Mouse (Mus musculus) limb, embryonic 12.5 days (tissue): ENCODE data around the gene Fgfr2. TPM values are rescaled to one million over a fixed set of nuclear protein-coding genes. Genes with fewer than 3 reads are reported as not detected.

Experiments
- ATAC-seq: fragments of 200-750 bp; cut with Nextera tagmentation; 2 replicates; pipeline ENCODE4 v1.8.0; 2017; ENCODE audit warnings: low read depth, moderate TSS enrichment; ENCODE audit not compliant: insufficient number of reproducible peaks, insufficient read depth, low FRiP score, low TSS enrichment
- H3K27ac ChIP-seq: fragments of 300-500 bp; sonication (generic); 2 replicates; pipeline ENCODE4 v1.5.1; 2016; ENCODE audit warnings: mild to moderate bottlenecking, moderate library complexity
- H3K27me3 ChIP-seq: fragments of 300-500 bp; sonication (generic); 2 replicates; pipeline ENCODE4 v1.6.1; 2016; ENCODE audit warnings: mild to moderate bottlenecking, moderate library complexity
- H3K36me3 ChIP-seq: fragments of 300-500 bp; sonication (generic); 2 replicates; pipeline ENCODE4 v1.6.1; 2016; ENCODE audit warnings: mild to moderate bottlenecking, moderate library complexity
- H3K4me1 ChIP-seq: fragments of 300-500 bp; sonication (generic); replicated peaks from 2 replicates; pipeline ENCODE4 v1.6.1; 2016
- H3K4me2 ChIP-seq: fragments of 300-500 bp; sonication (generic); 2 replicates; pipeline ENCODE4 v1.6.1; 2016; ENCODE audit warnings: mild to moderate bottlenecking, moderate library complexity
- H3K4me3 ChIP-seq: fragments of 300-500 bp; sonication (generic); replicated peaks from 2 replicates; pipeline ENCODE4 v1.5.1; 2016; ENCODE audit warnings: mild to moderate bottlenecking
- H3K9ac ChIP-seq: fragments of 300-500 bp; sonication (generic); replicated peaks from 2 replicates; pipeline ENCODE4 v1.6.1; 2016; ENCODE audit warnings: mild to moderate bottlenecking, moderate library complexity
- H3K9me3 ChIP-seq: fragments of 300-500 bp; sonication (generic); 2 replicates; pipeline ENCODE4 v1.6.1; 2016; ENCODE audit warnings: mild to moderate bottlenecking, moderate library complexity
- WGBS: fragments of 180-500 bp; shearing (Covaris S2); methylation state at CpG from one replicate; pipeline ENCODE4 v1.1.7; 2016; 5-methylcytosine and 5-hydroxymethylcytosine counted together
- polyA plus RNA-seq: library from polyadenylated mRNA; unstranded; fragments of >200 nt; fragmentation: Nextera tagmentation; extraction: Ambion mirVana; gene quantifications from 2 replicates; pipeline ENCODE4 v1.2.1, GENCODE M21; 2016

Fgfr2 gene
- polyA plus RNA-seq, 1 experiment from 2014 or later, result 112 TPM

GRCm38 (mm10) chr7:130590081-130590828, 2532.9 kb downstream of the Fgfr2 start:
- Histone ChIP-seq H3K27me3 (no peaks in the 10 kb centered on the region), H3K36me3 (no peaks in the 10 kb centered on the region), H3K27ac (no peak overlapping the region), H3K9ac (no peak overlapping the region), H3K4me1 (no peaks in the 10 kb centered on the region; the same call in 1 of the 2 replicates), H3K4me3 (no peak overlapping the region), H3K9me3 (no peaks in the 10 kb centered on the region), H3K4me2 (no peak overlapping the region)
- 66% methylated on average over 13 of the region's 13 CpGs for WGBS
- ATAC-seq, result no peak

DNA sequence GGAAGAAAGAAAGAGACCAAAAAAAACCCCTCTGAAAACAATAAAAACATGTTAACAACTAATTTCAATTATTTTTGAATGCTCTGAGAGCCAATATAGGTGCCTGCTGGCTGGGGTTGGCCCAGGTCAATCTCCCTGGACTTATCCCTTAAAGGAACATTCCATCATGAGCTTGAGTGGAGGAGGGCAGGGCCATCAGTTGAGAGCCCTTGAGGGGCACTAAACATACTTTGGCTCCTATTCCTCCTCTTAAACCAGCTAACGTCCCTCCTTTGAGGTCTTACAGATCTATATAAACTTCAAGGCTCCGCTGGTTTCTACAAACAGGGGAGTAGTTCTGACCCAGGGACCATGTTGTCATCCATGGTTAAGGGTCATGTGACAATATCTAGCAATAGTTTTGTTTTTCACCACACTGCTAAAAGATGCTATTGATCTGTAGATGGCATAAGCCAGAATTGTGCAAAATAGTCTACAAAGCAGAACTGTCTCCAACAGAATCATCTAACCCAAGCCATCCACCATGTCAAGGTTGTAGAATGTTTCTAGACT, 2536.6 kb downstream of the Fgfr2 start:
- no peak for ATAC-seq
- 80% methylated on average over 2 of the region's 2 CpGs for WGBS
- H3K4me1 ChIP-seq, result no peaks in the 10 kb centered on the region; the same call in 1 of the 2 replicates
- H3K4me2 ChIP-seq, result no peak overlapping the region
- no peak overlapping the region for H3K9ac ChIP-seq
- H3K4me3 ChIP-seq, result no peak overlapping the region
- no peak overlapping the region for H3K27ac ChIP-seq
- H3K27me3 ChIP-seq, result no peaks in the 10 kb centered on the region
- H3K36me3 ChIP-seq, result no peaks in the 10 kb centered on the region
- no peaks in the 10 kb centered on the region for H3K9me3 ChIP-seq

DNA sequence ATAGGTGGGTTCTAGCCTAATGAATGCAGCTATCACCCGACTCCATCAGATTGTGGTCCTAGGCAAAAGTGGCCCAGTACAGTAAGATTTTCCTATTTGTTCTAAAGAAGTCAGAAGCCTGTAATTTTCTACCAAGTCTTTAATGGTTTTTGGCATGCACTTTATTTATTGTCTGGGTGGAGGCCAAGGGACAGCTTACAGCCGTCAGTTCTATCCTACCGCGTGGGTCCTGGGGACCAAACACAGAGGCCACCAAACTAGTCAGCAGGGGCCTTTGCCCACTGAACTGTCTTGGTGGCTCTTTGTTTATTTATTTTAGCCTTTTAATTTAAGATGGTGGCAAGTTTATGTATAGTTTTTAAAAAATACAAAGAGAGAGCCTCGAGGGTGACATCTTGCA, 2544.5 kb downstream of the Fgfr2 start:
- peaks cover 19% of the 10 kb centered on the region for H3K4me1 ChIP-seq
- no peaks in the 10 kb centered on the region for H3K9me3 ChIP-seq
- H3K9ac ChIP-seq, result no peak overlapping the region
- no peak overlapping the region for H3K4me3 ChIP-seq
- WGBS, result 85% methylated on average over 5 of the region's 5 CpGs
- H3K27ac ChIP-seq, result no peak overlapping the region
- H3K27me3 ChIP-seq, result no peaks in the 10 kb centered on the region
- ATAC-seq, result no peak
- no peaks in the 10 kb centered on the region for H3K36me3 ChIP-seq
- no peak overlapping the region for H3K4me2 ChIP-seq

DNA sequence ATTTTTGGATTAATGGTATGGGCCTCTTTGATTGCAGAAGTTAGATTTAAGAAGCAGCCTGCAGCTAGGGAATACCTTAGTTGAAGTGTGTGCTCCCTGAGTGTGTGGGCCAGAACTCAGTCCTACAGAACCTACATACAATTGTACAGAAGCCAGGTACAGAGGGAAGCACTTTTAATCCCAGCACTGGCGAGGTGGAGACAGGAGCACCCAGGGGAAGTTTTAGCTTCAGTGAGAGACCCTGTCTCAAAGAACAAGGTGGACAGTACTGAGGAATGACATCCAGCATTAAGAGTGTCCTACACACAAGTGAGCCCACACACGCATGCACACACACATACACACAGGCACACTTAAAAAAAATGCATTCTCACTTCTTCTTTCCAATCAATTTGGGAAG, 2545.1 kb downstream of the Fgfr2 start:
- Histone ChIP-seq H3K9me3 (no peaks in the 10 kb centered on the region), H3K9ac (no peak overlapping the region), H3K4me1 (peaks cover 21% of the 10 kb centered on the region), H3K4me3 (no peak overlapping the region), H3K27me3 (no peaks in the 10 kb centered on the region), H3K36me3 (no peaks in the 10 kb centered on the region), H3K4me2 (no peak overlapping the region), H3K27ac (peak overlapping the region; percentile 31; the same call in 1 of the 2 replicates)
- ATAC-seq, result no peak
- 86% methylated on average over 2 of the region's 2 CpGs for WGBS

DNA sequence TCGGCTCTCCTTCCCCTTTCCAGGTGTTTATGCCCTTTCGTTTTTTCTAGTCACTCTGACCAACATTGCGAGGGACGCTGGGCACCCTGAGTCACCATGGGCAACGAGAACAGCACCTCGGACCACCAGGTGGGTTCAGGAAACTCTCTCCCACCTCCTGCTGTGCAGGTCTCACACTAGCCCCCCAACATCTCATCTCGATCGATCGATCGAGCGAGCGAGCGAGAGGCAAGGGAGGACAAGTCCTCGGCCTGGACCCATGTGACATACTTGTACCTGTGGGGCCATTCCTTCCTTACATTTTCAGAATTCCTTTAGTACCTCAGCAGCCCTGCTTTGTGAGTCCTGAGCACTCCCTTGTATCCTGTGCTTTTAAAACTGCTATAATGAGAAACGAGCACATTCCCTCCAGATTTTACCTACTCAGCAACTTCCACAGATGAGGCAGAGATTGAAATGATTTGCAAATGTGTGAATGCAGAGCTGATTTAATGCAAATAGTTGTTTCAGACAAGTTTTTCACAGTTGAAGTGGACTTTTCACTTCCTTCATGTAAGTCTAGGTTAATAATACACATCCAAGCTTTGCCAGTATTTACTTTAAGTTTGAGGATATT, 2545.7 kb downstream of the Fgfr2 start, which contains the start of gene Tacc2:
Tacc2 (plus strand) TSS at position 51 of the 616 bp plus-strand sequence.
- peak within 1 kb of the TSS; percentile 45 for H3K4me2 ChIP-seq
- ATAC-seq, result no peak
- H3K9me3 ChIP-seq, result no peaks in the 10 kb centered on the region
- peaks cover 25% of the 10 kb centered on the region for H3K4me1 ChIP-seq
- H3K36me3 ChIP-seq, result no peaks in the 10 kb centered on the region
- H3K27me3 ChIP-seq, result no peaks in the 10 kb centered on the region
- peak within 1 kb of the TSS; percentile 16 for H3K4me3 ChIP-seq
- H3K27ac ChIP-seq, result peak within 1 kb of the TSS; percentile 31
- 29% methylated on average over 15 of the region's 15 CpGs for WGBS
- no peak within 1 kb of the TSS; the same call in 1 of the 2 replicates for H3K9ac ChIP-seq

- WGBS, result 26% methylated on average over 10 of the region's 10 CpGs
- H3K4me1 ChIP-seq, result peaks cover 25% of the 10 kb centered on the region
- no peak for ATAC-seq
- no peak overlapping the region; the same call in 1 of the 2 replicates for H3K9ac ChIP-seq
- no peaks in the 10 kb centered on the region for H3K36me3 ChIP-seq
- H3K4me3 ChIP-seq, result peak overlapping the region; percentile 16
- peak overlapping the region; percentile 31 for H3K27ac ChIP-seq
- no peaks in the 10 kb centered on the region for H3K9me3 ChIP-seq
- no peaks in the 10 kb centered on the region for H3K27me3 ChIP-seq
- H3K4me2 ChIP-seq, result peak overlapping the region; percentile 45
These were observed 2546.2 kb downstream of the Fgfr2 start for GRCm38 (mm10) chr7:130576981-130577380.

DNA sequence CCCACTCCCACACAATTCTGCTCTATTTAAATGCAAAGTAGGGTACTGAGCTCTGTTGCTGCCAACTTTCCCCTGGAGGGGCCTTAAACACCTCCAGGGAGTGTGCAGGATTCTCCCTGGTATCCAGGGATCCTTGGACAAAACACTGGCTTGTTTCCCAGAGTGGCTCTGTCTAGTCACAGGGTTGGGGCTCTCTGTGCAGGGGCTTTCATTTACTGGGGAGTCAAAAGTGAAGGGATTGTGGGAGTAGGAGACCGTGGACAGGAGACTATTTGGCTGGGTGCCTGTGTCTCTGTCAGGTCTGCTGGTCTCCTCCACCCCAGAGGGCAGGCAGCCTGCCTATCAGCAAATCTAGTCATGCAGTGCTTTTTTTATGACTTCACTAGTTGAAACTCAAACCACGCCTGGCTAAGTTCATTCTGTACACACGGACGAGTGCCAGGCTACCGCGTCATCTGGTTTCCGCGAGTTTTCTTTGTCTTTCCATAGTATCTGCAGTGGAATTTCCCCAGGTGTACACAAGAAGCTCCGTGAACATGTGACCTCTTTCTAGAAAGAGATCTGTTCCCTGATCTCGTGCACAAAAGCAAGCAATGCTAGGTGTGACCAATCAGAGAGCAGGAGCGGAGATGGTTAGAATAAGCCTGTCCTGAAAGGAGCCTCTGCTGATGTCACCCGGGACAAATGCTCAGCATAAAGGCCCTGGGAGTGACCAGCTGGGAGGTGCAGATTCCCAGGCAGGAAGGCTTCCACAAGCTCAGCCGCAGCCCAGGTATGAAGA, 2548.7 kb downstream of the Fgfr2 start:
- no peaks in the 10 kb centered on the region for H3K9me3 ChIP-seq
- H3K4me2 ChIP-seq, result no peak overlapping the region
- 62% methylated on average over 13 of the region's 13 CpGs for WGBS
- no peaks in the 10 kb centered on the region for H3K27me3 ChIP-seq
- no peaks in the 10 kb centered on the region for H3K36me3 ChIP-seq
- no peak overlapping the region for H3K9ac ChIP-seq
- H3K4me1 ChIP-seq, result peaks cover 30% of the 10 kb centered on the region
- ATAC-seq, result no peak
- no peak overlapping the region for H3K4me3 ChIP-seq
- no peak overlapping the region for H3K27ac ChIP-seq

GRCm38 (mm10) chr7:130573746-130574145, 2549.4 kb downstream of the Fgfr2 start:
- no peak overlapping the region for H3K27ac ChIP-seq
- 95% methylated on average over 10 of the region's 10 CpGs for WGBS
- H3K9ac ChIP-seq, result no peak overlapping the region
- H3K4me1 ChIP-seq, result peaks cover 30% of the 10 kb centered on the region
- H3K36me3 ChIP-seq, result no peaks in the 10 kb centered on the region
- no peak overlapping the region for H3K4me3 ChIP-seq
- H3K4me2 ChIP-seq, result no peak overlapping the region
- ATAC-seq, result no peak
- no peaks in the 10 kb centered on the region for H3K27me3 ChIP-seq
- no peaks in the 10 kb centered on the region for H3K9me3 ChIP-seq

GRCm38 (mm10) chr7:130572821-130573220, 2550.3 kb downstream of the Fgfr2 start, which contains the start of gene Nsmce4a:
Gene Nsmce4a (minus strand): TSS chr7:130573118.
- 63% methylated on average over 10 of the region's 11 CpGs for WGBS
- Histone ChIP-seq H3K4me2 (no peak within 1 kb of the TSS), H3K9ac (no peak within 1 kb of the TSS), H3K4me1 (peaks cover 26% of the 10 kb centered on the region), H3K27ac (no peak within 1 kb of the TSS), H3K4me3 (no peak within 1 kb of the TSS), H3K9me3 (no peaks in the 10 kb centered on the region), H3K36me3 (no peaks in the 10 kb centered on the region), H3K27me3 (no peaks in the 10 kb centered on the region)
- no peak for ATAC-seq

- Histone ChIP-seq H3K27ac (no peak overlapping the region), H3K27me3 (no peaks in the 10 kb centered on the region), H3K4me3 (no peak overlapping the region), H3K9ac (no peak overlapping the region), H3K4me2 (no peak overlapping the region), H3K9me3 (no peaks in the 10 kb centered on the region), H3K36me3 (no peaks in the 10 kb centered on the region), H3K4me1 (peaks cover 11% of the 10 kb centered on the region)
- WGBS, result 55% methylated on average over 7 of the region's 7 CpGs
- no peak for ATAC-seq
These were observed 2552.7 kb downstream of the Fgfr2 start for GRCm38 (mm10) chr7:130570472-130570871.
